Mouse (Mus musculus): ENCODE measurements around the gene Phyhd1. TPM values are rescaled to one million over a fixed set of nuclear protein-coding genes. Genes with fewer than 3 reads are reported as not detected.

The Phyhd1 gene
- polyA plus RNA-seq, 1 experiment from 2014 or later: 5.0 TPM

Other genes with a start within 250 kb of the Phyhd1 start
- gene Wdr34, start 217.3 kb upstream of the Phyhd1 start, polyA plus RNA-seq (2016; fragmentation: Nextera tagmentation; extraction: Ambion mirVana): 40.4 and 41.0 TPM in 2 replicates
- gene Set, start 208.8 kb upstream of the Phyhd1 start, polyA plus RNA-seq (2016; fragmentation: Nextera tagmentation; extraction: Ambion mirVana): 558 and 568 TPM in 2 replicates
- gene Pkn3, start 188.5 kb upstream of the Phyhd1 start, polyA plus RNA-seq (2016; fragmentation: Nextera tagmentation; extraction: Ambion mirVana): 7.0 and 7.2 TPM in 2 replicates
- gene Zdhhc12, start 172.6 kb upstream of the Phyhd1 start, polyA plus RNA-seq (2016; fragmentation: Nextera tagmentation; extraction: Ambion mirVana): 23.7 and 25.5 TPM in 2 replicates
- 11.8 and 12.6 TPM in 2 replicates for gene Zer1, start 141.6 kb upstream of the Phyhd1 start, polyA plus RNA-seq (2016; fragmentation: Nextera tagmentation; extraction: Ambion mirVana)
- 10.3 and 10.6 TPM in 2 replicates for gene Tbc1d13, start 132.5 kb upstream of the Phyhd1 start, polyA plus RNA-seq (2016; fragmentation: Nextera tagmentation; extraction: Ambion mirVana)
- gene Endog, start 94.7 kb upstream of the Phyhd1 start, polyA plus RNA-seq (2016; fragmentation: Nextera tagmentation; extraction: Ambion mirVana): 15.7 and 16.2 TPM in 2 replicates
- 63.7 and 63.9 TPM in 2 replicates for gene Spout1, start 87.7 kb upstream of the Phyhd1 start, polyA plus RNA-seq (2016; fragmentation: Nextera tagmentation; extraction: Ambion mirVana)
- gene Kyat1, start 60.4 kb upstream of the Phyhd1 start, polyA plus RNA-seq (2016; fragmentation: Nextera tagmentation; extraction: Ambion mirVana): 10.4 and 13.1 TPM in 2 replicates
- 39.3 and 42.2 TPM in 2 replicates for gene Lrrc8a, start 28.5 kb upstream of the Phyhd1 start, polyA plus RNA-seq (2016; fragmentation: Nextera tagmentation; extraction: Ambion mirVana)
- gene Gm28035, start 25.6 kb upstream of the Phyhd1 start, polyA plus RNA-seq (2016; fragmentation: Nextera tagmentation; extraction: Ambion mirVana): 0.30 and 0.36 TPM in 2 replicates
- gene Gm28038, start 14.8 kb downstream of the Phyhd1 start, polyA plus RNA-seq (2016; fragmentation: Nextera tagmentation; extraction: Ambion mirVana): not detected in 2 replicates
- gene Dolk, start 20.1 kb downstream of the Phyhd1 start, polyA plus RNA-seq (2016; fragmentation: Nextera tagmentation; extraction: Ambion mirVana): 25.5 and 26.2 TPM in 2 replicates
- gene Nup188, start 20.2 kb downstream of the Phyhd1 start, polyA plus RNA-seq (2016; fragmentation: Nextera tagmentation; extraction: Ambion mirVana): 33.9 and 36.6 TPM in 2 replicates
- gene Sh3glb2, start 93.1 kb downstream of the Phyhd1 start, polyA plus RNA-seq (2016; fragmentation: Nextera tagmentation; extraction: Ambion mirVana): 113 and 116 TPM in 2 replicates
- 29.3 and 30.7 TPM in 2 replicates for gene Miga2, start 98.0 kb downstream of the Phyhd1 start, polyA plus RNA-seq (2016; fragmentation: Nextera tagmentation; extraction: Ambion mirVana)
- gene Dolpp1, start 126.1 kb downstream of the Phyhd1 start, polyA plus RNA-seq (2016; fragmentation: Nextera tagmentation; extraction: Ambion mirVana): 46.9 and 50.2 TPM in 2 replicates
- 23.9 and 26.8 TPM in 2 replicates for gene Crat, start 149.6 kb downstream of the Phyhd1 start, polyA plus RNA-seq (2016; fragmentation: Nextera tagmentation; extraction: Ambion mirVana)
- gene Ptpa, start 149.8 kb downstream of the Phyhd1 start, polyA plus RNA-seq (2016; fragmentation: Nextera tagmentation; extraction: Ambion mirVana): 133 and 134 TPM in 2 replicates
- 4.7 and 4.8 TPM in 2 replicates for gene Ier5l, start 208.0 kb downstream of the Phyhd1 start, polyA plus RNA-seq (2016; fragmentation: Nextera tagmentation; extraction: Ambion mirVana)